ENCODE assay signal across 39 mouse cellular contexts in genomic region chr11:83593453-83593852, GRCm38 (mm10). TPM values are rescaled to one million over a fixed set of nuclear protein-coding genes. Genes with fewer than 3 reads are reported as not detected.
"Had no signal": no experiment of that assay in that cellular context is flagged by ENCODE, and none has a peak within 500 bp of the region (broad histone marks: within the 10 kb centered on the region; RNA-seq: fewer than 3 reads in every experiment).

No protein-coding gene starts in this region.

- H3K9ac ChIP-seq: forebrain, postnatal 0 days; heart, embryonic 12.5 days; hindbrain, embryonic 13.5 days; hindbrain, embryonic 15.5 days; kidney, embryonic 15.5 days; limb, embryonic 13.5 days; limb, embryonic 15.5 days had no signal

- ATAC-seq: forebrain, postnatal 0 days; hindbrain, postnatal 0 days; intestine, embryonic 16.5 days had no signal

- DNase-seq: forebrain, postnatal 0 days; gastrocnemius, postnatal 14 days; gastrocnemius, postnatal 36 days; heart, postnatal 10 days; heart, postnatal 36 days; kidney, adult 11 months; kidney, adult 2 months; kidney, postnatal 36 days; layer of hippocampus, postnatal 36 days; left cerebral cortex, postnatal 4 days had no signal

- H3K27me3 ChIP-seq: hindbrain, embryonic 13.5 days; hindbrain, embryonic 15.5 days; kidney, embryonic 15.5 days; limb, embryonic 13.5 days; limb, embryonic 15.5 days had no signal

- H3K4me2 ChIP-seq: heart, embryonic 12.5 days; hindbrain, embryonic 13.5 days; hindbrain, embryonic 15.5 days; kidney, embryonic 15.5 days; limb, embryonic 13.5 days; limb, embryonic 15.5 days had no signal

- H3K4me3 ChIP-seq: heart, embryonic 10.5 days; heart, embryonic 12.5 days; hindbrain, embryonic 13.5 days; hindbrain, embryonic 15.5 days; kidney, embryonic 15.5 days; limb, embryonic 13.5 days; limb, embryonic 15.5 days had no signal

- H3K27ac ChIP-seq: heart, embryonic 10.5 days; hindbrain, embryonic 13.5 days; hindbrain, embryonic 15.5 days; hindbrain, postnatal 0 days; kidney, embryonic 15.5 days; kidney, postnatal 0 days; limb, embryonic 13.5 days; limb, embryonic 15.5 days had no signal

- H3K9me3 ChIP-seq: heart, embryonic 10.5 days; heart, embryonic 12.5 days; hindbrain, embryonic 13.5 days; hindbrain, embryonic 15.5 days; kidney, embryonic 15.5 days; limb, embryonic 13.5 days; limb, embryonic 15.5 days had no signal

- H3K4me1 ChIP-seq: heart, embryonic 10.5 days; heart, embryonic 12.5 days; hindbrain, embryonic 13.5 days; hindbrain, embryonic 15.5 days; limb, embryonic 13.5 days; limb, embryonic 15.5 days had no signal

- H3K36me3 ChIP-seq: heart, embryonic 10.5 days; heart, embryonic 12.5 days; hindbrain, embryonic 13.5 days; hindbrain, embryonic 15.5 days; kidney, embryonic 15.5 days; limb, embryonic 13.5 days; limb, embryonic 15.5 days had no signal

RNA-seq across cellular contexts. Expression of gene Ccl6, which starts 0.6 kb away (rescaled TPM):
- total RNA-seq: hindbrain, postnatal 0 days had no signal

RNA-seq across cellular contexts. Expression of gene Rpl9-ps1, which starts 52.0 kb away (rescaled TPM):
- total RNA-seq: forebrain, postnatal 0 days; gastrocnemius, adult 18-20 months; gastrocnemius, adult 8-10 months; gastrocnemius, postnatal 14 days; gastrocnemius, postnatal 36 days; heart, adult 18-20 months; heart, adult 8-10 months; heart, postnatal 10 days; heart, postnatal 36 days; hematopoietic stem cell, adult 5-6 weeks; hindbrain, postnatal 0 days; layer of hippocampus, adult 18-20 months; layer of hippocampus, adult 8-10 months; layer of hippocampus, postnatal 14 days; layer of hippocampus, postnatal 36 days; left cerebral cortex, adult 18-20 months; left cerebral cortex, adult 8-10 months; left cerebral cortex, postnatal 10 days; left cerebral cortex, postnatal 25 days; left cerebral cortex, postnatal 4 days had no signal
- polyA plus RNA-seq: forebrain, postnatal 0 days; gonadal fat pad, adult 2 months; heart, embryonic 10.5 days; heart, embryonic 12.5 days; heart, embryonic 14.5 days; heart, embryonic 16.5 days; hindbrain, embryonic 11.5 days; hindbrain, embryonic 13.5 days; hindbrain, embryonic 15.5 days; hindbrain, postnatal 0 days; intestine, embryonic 14.5 days; intestine, embryonic 16.5 days; kidney, adult 2 months; kidney, embryonic 15.5 days; kidney, postnatal 0 days; large intestine, adult 2 months; limb, embryonic 11.5 days; limb, embryonic 13.5 days; limb, embryonic 15.5 days had no signal

RNA-seq across cellular contexts. Expression of gene Ccl3, which starts 55.7 kb away (rescaled TPM):
- total RNA-seq: gastrocnemius, adult 18-20 months; gastrocnemius, adult 8-10 months; gastrocnemius, postnatal 14 days; gastrocnemius, postnatal 36 days; heart, adult 18-20 months; heart, adult 8-10 months; heart, postnatal 36 days; layer of hippocampus, adult 18-20 months; layer of hippocampus, postnatal 14 days; layer of hippocampus, postnatal 36 days; left cerebral cortex, adult 18-20 months; left cerebral cortex, postnatal 25 days had no signal
